Mouse (Mus musculus) CH12.LX (cell line): ENCODE data around the gene Gm27179. TPM values are rescaled to one million over a fixed set of nuclear protein-coding genes. Genes with fewer than 3 reads are reported as not detected.
"Not testable (repeated sequence)": the region's sequence is repeated elsewhere in the genome, so short reads cannot be mapped to it uniquely, and the experiment has no call there.

Experiments
- DNase-seq: peaks from one replicate; pipeline ENCODE4 v3.0.0-alpha.2; 2013; ENCODE audit errors: extremely low read depth
- H3K27ac ChIP-seq: 2 replicates; pipeline ENCODE4 v1.5.1; 2012; ENCODE audit warnings: low read depth, mild to moderate bottlenecking, control low read depth, moderate library complexity; ENCODE audit not compliant: insufficient read depth
- H3K27me3 ChIP-seq: replicated peaks from 2 replicates; pipeline ENCODE3; 2012; ENCODE audit warnings: inconsistent platforms
- H3K36me3 ChIP-seq, 2 experiments: replicated peaks in 1 of 2; 2 replicates each; pipeline versions ENCODE3 to v1.6.1; 2012; ENCODE audit warnings: inconsistent platforms in 1 of 2, low read length in 1 of 2, mild to moderate bottlenecking in 1 of 2, mixed read lengths in 1 of 2, moderate library complexity in 1 of 2; ENCODE audit not compliant: control insufficient read depth in 1 of 2, insufficient read depth in 1 of 2
- H3K4me1 ChIP-seq, 2 experiments: 2 replicates each; pipeline ENCODE4 v1.6.1; 2012; ENCODE audit warnings: inconsistent platforms in 1 of 2, moderate library complexity in 1 of 2; ENCODE audit not compliant: insufficient read depth in 2 of 2, control insufficient read depth in 1 of 2
- H3K4me2 ChIP-seq: 2 replicates; pipeline ENCODE4 v1.6.1; 2012; ENCODE audit warnings: low read depth, mild to moderate bottlenecking, control low read depth; ENCODE audit not compliant: poor library complexity, insufficient read depth, severe bottlenecking
- H3K4me3 ChIP-seq, 3 experiments: fragments of 150-350 bp in 1 of 3; sonication (generic) in 1 of 3; replicated peaks in 1 of 3; 2 replicates each; pipeline versions ENCODE3 to v1.5.1; 2011 to 2012; ENCODE audit warnings: low read depth in 2 of 3, low read length in 2 of 3, mild to moderate bottlenecking in 2 of 3, moderate library complexity in 2 of 3, control low read depth in 1 of 3, improper control_type of control experiment in 1 of 3, inconsistent platforms in 1 of 3, mixed read lengths in 1 of 3; ENCODE audit not compliant: poor library complexity in 1 of 3
- H3K79me2 ChIP-seq: replicated peaks from 2 replicates; pipeline ENCODE4 v1.6.1; 2012; ENCODE audit warnings: mild to moderate bottlenecking, moderate library complexity; ENCODE audit not compliant: control insufficient read depth, poor library complexity, insufficient read depth, severe bottlenecking; ENCODE audit errors: extremely low read depth
- H3K9ac ChIP-seq: 2 replicates; pipeline ENCODE4 v1.6.1; 2012; ENCODE audit warnings: low read depth, mild to moderate bottlenecking, control low read depth, moderate library complexity; ENCODE audit not compliant: insufficient read depth
- H3K9me3 ChIP-seq: replicated peaks from 2 replicates; pipeline ENCODE3; 2012; ENCODE audit warnings: low read length, inconsistent platforms, mixed read lengths
- dilution Hi-C: fragments of 300-500 bp; cut with MboI; formaldehyde crosslinking; loops from 2 replicates; pipeline ENCODE4 v1.14.3; 2020; ENCODE audit warnings: low sequenced_read_pairs; ENCODE audit not compliant: extremely low pct_unique_long_range_greater_than_20kb, extremely low pct_ligation_motif_present
- in situ Hi-C: fragments of 300-500 bp; cut with MboI; formaldehyde crosslinking; loops from 3 replicates; pipeline ENCODE4 v1.14.3; 2019; ENCODE audit warnings: low sequenced_read_pairs, low pct_ligation_motif_present, low pct_unique_long_range_greater_than_20kb, mixed read lengths
- polyA plus RNA-seq: library from polyadenylated mRNA; unstranded; fragments of >175 nt; gene quantifications from 2 replicates; pipeline ENCODE4 v1.2.1, GENCODE M21; 2012; ENCODE audit warnings: low read depth; ENCODE audit not compliant: insufficient read length
- total RNA-seq, 2 experiments: library from RNA; depleted of rRNA; stranded (reverse); fragments of 300-350 nt in 1 of 2; fragments of >200 nt in 1 of 2; gene quantifications; 2 replicates each; pipeline ENCODE4 v1.2.3; 2012 to 2014

Gene Gm27179
- not detected in 2 replicates for total RNA-seq (2012; rRNA removed)
- total RNA-seq (2014; rRNA removed) = not detected in 2 replicates
- polyA plus RNA-seq = not detected in 2 replicates

DNA sequence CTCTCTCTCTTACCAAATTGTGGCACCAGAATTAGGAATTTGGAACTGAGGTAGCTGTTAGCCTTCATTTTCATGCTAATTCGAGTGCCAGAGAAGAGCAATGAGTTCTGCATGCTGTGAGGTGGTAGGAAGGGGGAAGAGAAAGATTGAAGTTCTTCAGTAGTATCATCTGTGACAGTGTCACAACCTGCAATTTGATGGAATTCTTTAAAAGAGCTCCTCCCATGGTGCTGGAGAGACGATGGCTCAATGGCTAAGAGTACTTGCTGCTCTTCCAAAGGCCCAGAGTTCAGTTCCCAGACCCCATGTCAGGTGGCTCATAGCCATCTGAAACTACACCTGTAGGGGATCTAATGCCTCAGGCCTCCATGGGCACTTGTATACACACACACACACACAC is at the start of gene Gm27179:
Gene Gm27179, minus strand, starts transcription at position 101 of the 400 bp plus-strand sequence.
- H3K79me2 ChIP-seq, in situ Hi-C loops, DNase-seq, H3K36me3 ChIP-seq, H3K9me3 ChIP-seq, H3K4me1 ChIP-seq, dilution Hi-C loops, H3K9ac ChIP-seq, H3K4me3 ChIP-seq, H3K4me2 ChIP-seq, H3K27me3 ChIP-seq, H3K27ac ChIP-seq: not testable (repeated sequence)

DNA sequence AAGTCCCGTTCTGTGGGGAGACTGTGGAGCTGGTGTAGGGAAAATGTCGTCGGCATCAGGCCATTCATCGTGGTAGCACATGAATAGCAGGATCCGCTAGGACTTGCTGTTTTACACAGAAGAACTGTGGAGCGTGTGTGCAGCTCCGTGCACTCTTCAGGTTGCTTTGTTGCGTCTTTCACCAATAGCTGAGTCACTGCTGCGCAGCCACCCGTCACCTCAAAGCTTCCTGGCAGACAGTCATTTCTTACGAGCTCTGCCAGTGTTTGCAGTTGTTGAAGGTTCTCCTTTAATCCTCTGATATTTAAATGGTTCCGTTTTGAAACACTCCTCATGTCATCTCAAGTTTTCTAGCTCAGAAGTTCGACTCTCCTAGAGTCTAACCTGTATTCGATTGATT is 45.2 kb upstream of the Gm27179 start:
- H3K9me3 ChIP-seq, H3K27ac ChIP-seq, DNase-seq, dilution Hi-C loops, H3K4me2 ChIP-seq, in situ Hi-C loops, H3K9ac ChIP-seq, H3K4me3 ChIP-seq, H3K27me3 ChIP-seq, H3K79me2 ChIP-seq, H3K36me3 ChIP-seq, H3K4me1 ChIP-seq: not testable (repeated sequence)

DNA sequence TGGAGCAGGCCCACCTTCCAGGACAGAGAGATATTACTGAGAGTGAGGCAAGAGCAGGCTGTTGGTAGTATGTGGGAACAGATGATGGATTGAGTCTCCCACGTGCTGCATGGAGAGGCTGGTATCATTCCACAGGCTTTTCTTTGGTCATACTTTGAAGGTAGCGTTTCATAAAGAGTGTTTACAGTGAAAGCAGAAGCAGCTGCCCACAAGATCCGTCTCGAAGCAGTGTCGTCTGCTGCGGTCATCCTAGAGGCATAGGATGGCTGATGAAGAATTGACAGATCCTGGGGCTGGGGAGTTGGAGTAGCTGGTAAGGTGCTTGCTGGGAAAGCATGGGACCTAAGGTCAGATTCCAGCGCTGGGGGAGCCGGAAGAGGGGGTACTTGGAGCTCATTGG is 44.5 kb upstream of the Gm27179 start:
- in situ Hi-C loops, H3K27ac ChIP-seq, H3K9ac ChIP-seq, DNase-seq, H3K4me2 ChIP-seq, H3K9me3 ChIP-seq, H3K27me3 ChIP-seq, dilution Hi-C loops, H3K36me3 ChIP-seq, H3K4me3 ChIP-seq, H3K79me2 ChIP-seq, H3K4me1 ChIP-seq: not testable (repeated sequence)

DNA sequence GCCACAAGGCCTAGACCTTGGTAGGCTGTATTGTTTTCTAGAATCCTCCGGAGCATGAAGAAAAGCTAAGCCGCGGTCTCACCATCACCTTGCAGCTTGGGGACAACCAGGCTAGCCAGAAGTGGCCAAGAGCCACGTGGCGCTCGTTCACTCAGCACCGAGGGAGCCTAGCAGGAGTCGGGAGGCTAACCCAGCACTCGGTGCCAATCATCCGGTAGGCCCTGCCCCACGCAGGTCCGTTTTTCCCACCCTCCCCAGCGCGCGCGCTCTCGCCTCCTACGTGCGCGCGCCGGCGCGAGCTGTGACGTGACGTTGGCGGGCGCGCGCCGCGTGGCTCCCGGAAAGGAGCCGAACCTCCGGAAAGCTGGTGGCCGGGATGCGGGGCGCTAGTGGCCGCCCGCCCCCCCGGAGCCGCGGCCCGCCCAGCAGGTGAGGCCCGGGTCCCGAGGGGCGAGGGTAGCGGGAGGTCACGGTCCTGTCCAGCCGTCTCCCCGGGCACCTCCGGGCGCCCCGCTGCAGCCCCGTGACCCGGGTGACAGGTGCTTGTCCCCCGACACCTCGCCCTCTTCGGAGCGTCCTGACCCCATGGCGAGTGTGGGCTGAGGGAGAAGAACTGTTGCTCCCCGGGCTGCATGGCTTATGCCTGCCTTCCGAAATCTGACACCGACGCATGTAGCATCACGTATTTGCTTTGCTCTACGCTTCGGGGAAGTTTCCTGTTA is 42.9 kb upstream of the Gm27179 start, which contains the start of gene Entpd4b:
Gene Entpd4b, plus strand, starts transcription at position 315 of the 722 bp plus-strand sequence.
- H3K4me2 ChIP-seq, H3K27ac ChIP-seq, H3K9me3 ChIP-seq, DNase-seq, in situ Hi-C loops, H3K4me3 ChIP-seq, H3K79me2 ChIP-seq, dilution Hi-C loops, H3K27me3 ChIP-seq, H3K36me3 ChIP-seq, H3K9ac ChIP-seq, H3K4me1 ChIP-seq: not testable (repeated sequence)

DNA sequence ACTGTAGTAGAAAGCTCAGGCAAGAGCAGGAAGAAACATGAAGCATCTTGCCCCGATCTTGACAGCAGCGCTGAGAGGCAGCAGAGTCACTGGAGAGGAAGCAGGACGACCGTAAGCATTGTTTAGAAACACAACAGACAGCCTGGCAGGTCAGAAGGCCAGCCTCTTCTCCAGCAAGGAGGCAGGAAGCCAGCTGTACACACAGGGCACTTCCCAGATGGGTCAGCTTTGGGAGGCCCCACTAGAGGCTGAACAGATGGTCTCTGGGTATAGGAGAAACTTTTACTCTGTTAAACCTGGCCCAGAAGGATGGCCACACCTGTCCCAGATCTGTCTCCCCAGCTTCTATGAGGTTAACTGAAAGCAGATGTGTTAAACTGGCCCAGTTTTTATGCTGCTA is 35.0 kb upstream of the Gm27179 start:
- H3K27ac ChIP-seq, H3K9ac ChIP-seq, DNase-seq, H3K4me3 ChIP-seq, H3K4me2 ChIP-seq, H3K36me3 ChIP-seq, dilution Hi-C loops, H3K79me2 ChIP-seq, H3K27me3 ChIP-seq, H3K9me3 ChIP-seq, in situ Hi-C loops, H3K4me1 ChIP-seq: not testable (repeated sequence)

DNA sequence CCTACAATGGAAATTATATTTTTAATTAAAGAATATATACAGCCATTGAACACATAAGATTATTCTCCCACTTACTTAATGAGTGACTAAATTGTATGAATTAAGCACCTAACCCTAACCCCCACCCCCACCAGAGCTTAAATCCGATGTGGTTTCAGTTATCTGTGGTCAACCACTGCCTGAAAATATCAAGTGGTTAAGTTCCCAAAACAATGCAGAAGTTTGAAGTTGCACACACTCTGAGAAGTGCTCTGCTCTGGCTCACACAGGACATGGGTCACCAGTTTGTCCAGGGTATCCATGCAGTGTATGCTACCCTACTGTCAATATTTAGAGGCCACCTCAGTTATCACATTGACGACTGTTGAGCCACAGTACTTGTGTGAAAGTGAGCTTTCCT is 32.7 kb upstream of the Gm27179 start:
- H3K4me3 ChIP-seq, H3K4me1 ChIP-seq, DNase-seq, H3K9me3 ChIP-seq, dilution Hi-C loops, H3K9ac ChIP-seq, H3K27ac ChIP-seq, in situ Hi-C loops, H3K4me2 ChIP-seq, H3K27me3 ChIP-seq, H3K36me3 ChIP-seq, H3K79me2 ChIP-seq: not testable (repeated sequence)
